ENCODE assay signal across 7 mouse cellular contexts in the genomic region with DNA sequence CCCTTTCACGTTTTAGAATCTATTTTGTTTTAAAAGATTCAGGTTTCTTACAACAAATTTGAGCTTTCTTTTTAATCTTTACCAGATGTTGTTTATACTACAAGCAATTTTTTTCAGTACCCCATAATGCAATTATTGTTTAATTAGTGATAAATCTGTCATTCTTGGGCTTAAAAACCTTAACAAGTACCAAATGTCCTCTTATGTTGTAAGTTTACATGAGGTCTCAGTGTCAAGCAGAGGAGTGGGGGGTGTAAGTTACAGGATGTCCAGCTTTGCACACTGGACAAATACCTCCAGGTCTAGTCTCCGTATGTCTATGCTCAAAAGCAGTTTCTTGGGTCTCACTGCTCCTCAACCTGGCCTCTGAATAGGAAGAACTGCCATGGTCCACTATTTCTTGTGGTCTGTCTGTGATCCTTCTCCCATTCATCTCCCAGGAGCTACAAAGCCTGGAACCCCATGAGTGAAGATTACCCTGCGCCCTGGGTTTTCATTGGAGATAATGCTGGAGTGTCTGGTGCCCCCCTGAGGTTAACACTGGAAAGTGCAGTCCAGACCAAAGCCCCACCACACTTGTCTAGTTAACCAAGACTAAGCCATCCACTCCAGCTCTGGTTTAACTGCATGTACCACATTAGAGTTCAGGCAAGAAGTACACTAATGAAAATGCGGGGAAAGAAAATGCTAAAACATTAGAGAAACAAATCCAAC.
A peak's percentile ranks its signal among the peaks of the same experiment; 100 is the strongest.
DNase-seq lines count a peak whose midpoint lies in the region; ATAC-seq and TF ChIP-seq lines count a peak whose summit lies in the region.

No protein-coding gene starts in this region.

- H3K4me3 ChIP-seq in MEL (ENCODE audit: control insufficient read depth in 1 of 2, insufficient read depth in 1 of 2, low read depth in 2 of 2, low read length in 2 of 2): no peak overlapping the region
- no peak overlapping the region for H3K4me3 ChIP-seq in cortical plate, adult 2 months (ENCODE audit: insufficient read depth, low read length)
- H3K4me3 ChIP-seq in midbrain, postnatal 0 days (ENCODE audit: low read depth, low read length): no peak overlapping the region

- no peaks in the 10 kb centered on the region; a peak in 1 of 4 replicates for H3K36me3 ChIP-seq in MEL (ENCODE audit: control insufficient read depth in 1 of 2, insufficient read depth in 2 of 2, low read length in 2 of 2)
- no peaks in the 10 kb centered on the region for H3K36me3 ChIP-seq in midbrain, postnatal 0 days (ENCODE audit: insufficient read depth, low read length)

- TF ChIP-seq CTCF in MEL (IDR thresholded peaks at IDR 0.05 in 2 of 3, conservative IDR thresholded peaks at IDR 0.05 in 1 of 3; ENCODE audit: control insufficient read depth in 1 of 3, insufficient read depth in 1 of 3, low read depth in 2 of 3, low read length in 3 of 3, poor library complexity in 1 of 3, severe bottlenecking in 1 of 3): peak; percentile 73 to 89 (median 75)
- TF ChIP-seq CTCF in cortical plate, adult 2 months (IDR thresholded peaks at IDR 0.05; ENCODE audit: extremely low read depth, insufficient read depth, low read length): peak; percentile 58
- peak; percentile 74 for TF ChIP-seq CTCF in midbrain, postnatal 0 days (IDR thresholded peaks at IDR 0.05)

- no peak for ATAC-seq in midbrain, postnatal 0 days (ENCODE audit: low FRiP score)

- no peaks in the 10 kb centered on the region for H3K27me3 ChIP-seq in MEL (ENCODE audit: control insufficient read depth in 1 of 2, insufficient read depth in 2 of 2, low read length in 2 of 2)
- no peaks in the 10 kb centered on the region for H3K27me3 ChIP-seq in midbrain, postnatal 0 days (ENCODE audit: insufficient read depth, low read length)

- no peak overlapping the region for H3K4me2 ChIP-seq in midbrain, postnatal 0 days (ENCODE audit: low read depth, low read length, poor library complexity, severe bottlenecking)

- H3K27ac ChIP-seq in MEL (ENCODE audit: control insufficient read depth, low read depth, low read length): no peak overlapping the region
- peak overlapping the region; percentile 45; the same call in 1 of the 2 replicates for H3K27ac ChIP-seq in cortical plate, adult 2 months (ENCODE audit: insufficient read depth, low read length)
- no peak overlapping the region for H3K27ac ChIP-seq in midbrain, postnatal 0 days (ENCODE audit: low read depth, low read length)

- peak; percentile 60 for DNase-seq in layer of hippocampus, adult 11-12 months (ENCODE audit: low spot score)
- DNase-seq in layer of hippocampus, adult 9-11 months: no peak
- peak; percentile 71 for DNase-seq in MEL (ENCODE audit: low read depth, low spot score)
- peak; percentile 66 for DNase-seq in induced T-regulatory cell, adult 2 months (ENCODE audit: low read depth)
- peak; percentile 59 for DNase-seq in midbrain, postnatal 0 days (ENCODE audit: low spot score)
- no peak for DNase-seq in frontal cortex, postnatal 25 days (ENCODE audit: low spot score in 2 of 2)

- peak; percentile 79 for TF ChIP-seq RAD21 in MEL (IDR thresholded peaks at IDR 0.05; ENCODE audit: low read depth, low read length)

- WGBS in midbrain, postnatal 0 days: 72% methylated on average over 4 of the region's 4 CpGs

- no peak overlapping the region for H3K9ac ChIP-seq in MEL (ENCODE audit: control insufficient read depth, low read depth, low read length, poor library complexity, severe bottlenecking)
- no peak overlapping the region for H3K9ac ChIP-seq in midbrain, postnatal 0 days (replicated peaks; ENCODE audit: low read length, poor library complexity, severe bottlenecking)

- no peak for TF ChIP-seq POLR2A in MEL (IDR thresholded peaks at IDR 0.05; ENCODE audit: control insufficient read depth in 1 of 2, insufficient read depth in 1 of 2, low read depth in 1 of 2, low read length in 2 of 2, poor library complexity in 1 of 2)
- TF ChIP-seq POLR2A in cortical plate, adult 2 months (IDR thresholded peaks at IDR 0.05; ENCODE audit: extremely low read depth, insufficient read depth, low read length): no peak

- H3K9me3 ChIP-seq in MEL (replicated peaks; ENCODE audit: insufficient read depth, low read length): no peaks in the 10 kb centered on the region
- H3K9me3 ChIP-seq in midbrain, postnatal 0 days (ENCODE audit: low read length): no peaks in the 10 kb centered on the region

- TF ChIP-seq EP300 in MEL (IDR thresholded peaks at IDR 0.05; ENCODE audit: low read depth in 1 of 2, low read length in 2 of 2): no peak

- no peaks in the 10 kb centered on the region for H3K79me2 ChIP-seq in MEL (ENCODE audit: control insufficient read depth, insufficient read depth, low read length, poor library complexity)

- H3K4me1 ChIP-seq in MEL (ENCODE audit: control insufficient read depth in 1 of 2, insufficient read depth in 2 of 2, low read length in 2 of 2): peaks cover 2% of the 10 kb centered on the region in 2 experiments; a peak in 2 of 4 replicates
- H3K4me1 ChIP-seq in cortical plate, adult 2 months (ENCODE audit: control insufficient read depth, insufficient read depth, low read length): 0 out of 2 replicates have a peak, but pooled peaks cover 2% of the 10 kb centered on the region
- H3K4me1 ChIP-seq in midbrain, postnatal 0 days (ENCODE audit: insufficient read depth, low read length): no peaks in the 10 kb centered on the region

TF ChIP-seq in MEL, 35 proteins besides CTCF, POLR2A, EP300 and RAD21:
- TF ChIP-seq SMC3 (IDR thresholded peaks at IDR 0.05; ENCODE audit: low read depth, low read length): peak; percentile 80
- no peak for TF ChIP-seq MAX (IDR thresholded peaks at IDR 0.05; ENCODE audit: low read length)
- no peak for TF ChIP-seq JUND (IDR thresholded peaks at IDR 0.05; ENCODE audit: low read depth, low read length)
- no peak for TF ChIP-seq ZNF384 (IDR thresholded peaks at IDR 0.05; ENCODE audit: low read depth, low read length)
- TF ChIP-seq NRF1 (IDR thresholded peaks at IDR 0.05; ENCODE audit: insufficient read depth, low read depth, low read length, poor library complexity, severe bottlenecking): no peak
- no peak for TF ChIP-seq ZMIZ1 (IDR thresholded peaks at IDR 0.05; ENCODE audit: low read depth, low read length)
- TF ChIP-seq GATA1 (IDR thresholded peaks at IDR 0.05; ENCODE audit: low read depth, low read length): no peak
- no peak for TF ChIP-seq ELF1 (IDR thresholded peaks at IDR 0.05; ENCODE audit: low read depth, low read length)
- TF ChIP-seq ZC3H11A (IDR thresholded peaks at IDR 0.05; ENCODE audit: low read depth, low read length): peak; percentile 65
- TF ChIP-seq UBTF (IDR thresholded peaks at IDR 0.05; ENCODE audit: borderline replicate concordance, insufficient read depth, low read depth, low read length): no peak
- TF ChIP-seq POLR2AphosphoS2 (IDR thresholded peaks at IDR 0.05; ENCODE audit: low read length): no peak

Comparison
In these comparisons a context has a peak if more than half of its experiments do, and no peak if none do; other contexts are left out.
1. DNase-seq: peak in layer of hippocampus, adult 11-12 months (single experiment), MEL (single experiment), induced T-regulatory cell, adult 2 months (single experiment) and midbrain, postnatal 0 days (single experiment); none in layer of hippocampus, adult 9-11 months (single experiment) and frontal cortex, postnatal 25 days (0 of 2).
2. Peak in every context shown above with its lines, with median percentiles within 50 percentile points of each other: CTCF ChIP-seq.